Mouse (Mus musculus): Measurements from ENCODE around the gene Mtch1. TPM values are rescaled to one million over a fixed set of nuclear protein-coding genes. Genes with fewer than 3 reads are reported as not detected.

Gene Mtch1
- total RNA-seq (2012; rRNA removed): 119 and 143 TPM in 2 replicates
- 100 to 1,000 TPM; 147 to 233 TPM for polyA plus RNA-seq (2012; ENCODE audit: insufficient read depth in 1 of 2, insufficient read length in 2 of 2, low read depth in 1 of 2, low replicate concordance in 2 of 2, missing spikeins in 1 of 2)

GRCm38 (mm10) chr17:29347645-29348256 lies at the start of gene Mtch1:
Mtch1 (minus strand) TSS chr17:29347934.
- Histone ChIP-seq H3K4me3 (ENCODE audit: control insufficient read depth in 1 of 2, insufficient read depth in 1 of 2, low read depth in 2 of 2, low read length in 2 of 2) (peak within 1 kb of the TSS; percentile 85), H3K4me1 (ENCODE audit: control insufficient read depth in 1 of 2, insufficient read depth in 2 of 2, low read length in 2 of 2) (peaks cover 2 to 22% of the 10 kb centered on the region in 2 experiments; a peak in 3 of 4 replicates), H3K27me3 (ENCODE audit: control insufficient read depth in 1 of 2, insufficient read depth in 2 of 2, low read length in 2 of 2) (no peaks in the 10 kb centered on the region), H3K79me2 (ENCODE audit: control insufficient read depth, insufficient read depth, low read length, poor library complexity) (peaks cover 19% of the 10 kb centered on the region), H3K36me3 (ENCODE audit: control insufficient read depth in 1 of 2, insufficient read depth in 2 of 2, low read length in 2 of 2) (peaks cover 0 to 9% of the 10 kb centered on the region in 2 experiments; a peak in 2 of 4 replicates), H3K27ac (ENCODE audit: control insufficient read depth, low read depth, low read length) (peak within 1 kb of the TSS; percentile 24), H3K9me3 (replicated peaks; ENCODE audit: insufficient read depth, low read length) (no peaks in the 10 kb centered on the region), H3K9ac (ENCODE audit: control insufficient read depth, low read depth, low read length, poor library complexity, severe bottlenecking) (peak within 1 kb of the TSS; percentile 92)
- DNase-seq (ENCODE audit: low read depth, low spot score): peak; percentile 98
- TF ChIP-seq USF2 (IDR thresholded peaks at IDR 0.05; ENCODE audit: borderline replicate concordance in 1 of 2, insufficient read depth in 1 of 2, low read depth in 1 of 2, low read length in 2 of 2): peak; percentile 24 to 91; a peak in 3 of 4 replicates
- no peak for TF ChIP-seq ZNF384 (IDR thresholded peaks at IDR 0.05; ENCODE audit: low read depth, low read length)
- TF ChIP-seq TCF12 (IDR thresholded peaks at IDR 0.05; ENCODE audit: low read depth, low read length): 0 out of 2 replicates have a peak, but pooled peaks have one; percentile 18
- peak; percentile 79 for TF ChIP-seq HCFC1 (IDR thresholded peaks at IDR 0.05; ENCODE audit: low read depth, low read length)
- peak; percentile 75 for TF ChIP-seq NELFE (IDR thresholded peaks at IDR 0.05; ENCODE audit: low read depth, low read length)
- peak; percentile 23; the same call in 1 of the 2 replicates for TF ChIP-seq TBP (IDR thresholded peaks at IDR 0.05; ENCODE audit: low read depth, low read length)
- peak; percentile 95 for TF ChIP-seq MAX (IDR thresholded peaks at IDR 0.05; ENCODE audit: low read length)
- no peak for TF ChIP-seq RCOR1 (IDR thresholded peaks at IDR 0.05; ENCODE audit: low read depth, low read length)
- TF ChIP-seq USF1 (IDR thresholded peaks at IDR 0.05; ENCODE audit: low read depth, low read length): peak; percentile 98
- TF ChIP-seq MAZ (IDR thresholded peaks at IDR 0.05; ENCODE audit: low read depth, low read length): peak; percentile 91; the same call in 1 of the 2 replicates
- no peak for TF ChIP-seq EP300 (IDR thresholded peaks at IDR 0.05; ENCODE audit: low read depth in 1 of 2, low read length in 2 of 2)
- TF ChIP-seq POLR2A (IDR thresholded peaks at IDR 0.05; ENCODE audit: control insufficient read depth in 1 of 2, insufficient read depth in 1 of 2, low read depth in 1 of 2, low read length in 2 of 2, poor library complexity in 1 of 2): peak; percentile 77 to 92
- no peak for TF ChIP-seq CTCF (IDR thresholded peaks at IDR 0.05 in 2 of 3, conservative IDR thresholded peaks at IDR 0.05 in 1 of 3; ENCODE audit: control insufficient read depth in 1 of 3, insufficient read depth in 1 of 3, low read depth in 2 of 3, low read length in 3 of 3, poor library complexity in 1 of 3, severe bottlenecking in 1 of 3)
- TF ChIP-seq ZMIZ1 (IDR thresholded peaks at IDR 0.05; ENCODE audit: low read depth, low read length): peak; percentile 43; the same call in 1 of the 2 replicates
- no peak for TF ChIP-seq CHD1 (IDR thresholded peaks at IDR 0.05; ENCODE audit: low read depth, low read length)
- no peak; the same call in 1 of the 2 replicates for TF ChIP-seq E2F4 (IDR thresholded peaks at IDR 0.05; ENCODE audit: borderline replicate concordance, low read depth, low read length)
- TF ChIP-seq NRF1 (IDR thresholded peaks at IDR 0.05; ENCODE audit: insufficient read depth, low read depth, low read length, poor library complexity, severe bottlenecking): peak; percentile 30; the same call in 1 of the 2 replicates
- no peak for TF ChIP-seq POLR2AphosphoS5 (IDR thresholded peaks at IDR 0.05; ENCODE audit: borderline replicate concordance, low read depth, low read length)
- peak; percentile 98 for TF ChIP-seq ELF1 (IDR thresholded peaks at IDR 0.05; ENCODE audit: low read depth, low read length)
- no peak for TF ChIP-seq ETS1 (IDR thresholded peaks at IDR 0.05; ENCODE audit: low read depth, low read length)
- TF ChIP-seq MEF2A (IDR thresholded peaks at IDR 0.05; ENCODE audit: extremely low read depth, insufficient replicate concordance, low read depth, low read length, poor library complexity, severe bottlenecking): no peak
- peak; percentile 86 for TF ChIP-seq MXI1 (IDR thresholded peaks at IDR 0.05; ENCODE audit: low read depth, low read length)
- TF ChIP-seq SIN3A (IDR thresholded peaks at IDR 0.05; ENCODE audit: low read length): peak; percentile 81
